Mouse (Mus musculus) urinary bladder, postnatal 25 days (tissue): Measurements from ENCODE around the gene Prkab1.

ENCODE experiments used
- DNase-seq: peaks from one replicate; pipeline ENCODE4 v3.0.0; 2022; ENCODE audit warnings: low spot score

The Prkab1 gene

GRCm38 (mm10) chr5:116024327-116024739 lies at the start of gene Prkab1:
TSS of gene Prkab1 (minus strand) at chr5:116024508.
- peak; percentile 87 for DNase-seq

- DNase-seq: no peak
Measured at GRCm38 (mm10) chr5:116069618-116070017, 45.3 kb upstream of the Prkab1 start.

GRCm38 (mm10) chr5:116052826-116053225 lies 28.5 kb upstream of the Prkab1 start:
- no peak for DNase-seq

GRCm38 (mm10) chr5:116052171-116052570 lies 27.9 kb upstream of the Prkab1 start:
- no peak for DNase-seq

GRCm38 (mm10) chr5:116049821-116050220 lies 25.5 kb upstream of the Prkab1 start:
- DNase-seq: no peak

GRCm38 (mm10) chr5:116048321-116048720 lies 24.0 kb upstream of the Prkab1 start:
- DNase-seq: no peak

- DNase-seq: no peak
Measured at GRCm38 (mm10) chr5:116046246-116046645, 21.9 kb upstream of the Prkab1 start.

GRCm38 (mm10) chr5:116045581-116045980 lies 21.3 kb upstream of the Prkab1 start:
- no peak for DNase-seq

- DNase-seq: no peak
Measured at GRCm38 (mm10) chr5:116042241-116042640, 17.9 kb upstream of the Prkab1 start.

- DNase-seq: no peak
Measured at GRCm38 (mm10) chr5:116039706-116040105, 15.4 kb upstream of the Prkab1 start.

- no peak for DNase-seq
Measured at GRCm38 (mm10) chr5:116037731-116038130, 13.4 kb upstream of the Prkab1 start.

GRCm38 (mm10) chr5:116036465-116036864 lies 12.2 kb upstream of the Prkab1 start:
- no peak for DNase-seq

- DNase-seq: peak; percentile 84
Measured at GRCm38 (mm10) chr5:116031190-116031577, 6.9 kb upstream of the Prkab1 start.

- no peak for DNase-seq
Measured at GRCm38 (mm10) chr5:116030566-116031189, 6.4 kb upstream of the Prkab1 start.

GRCm38 (mm10) chr5:116029071-116029470 lies 4.8 kb upstream of the Prkab1 start:
- DNase-seq: no peak

GRCm38 (mm10) chr5:116026561-116026960 lies 2.3 kb upstream of the Prkab1 start:
- DNase-seq: no peak

- DNase-seq: no peak
Measured at GRCm38 (mm10) chr5:116026107-116026506, 1.8 kb upstream of the Prkab1 start.

- no peak for DNase-seq
Measured at GRCm38 (mm10) chr5:116023821-116024284, 455 bp downstream of the Prkab1 start.

- no peak for DNase-seq
Measured at GRCm38 (mm10) chr5:116023251-116023661, 1.1 kb downstream of the Prkab1 start.

- DNase-seq: no peak
Measured at GRCm38 (mm10) chr5:116022658-116023200, 1.6 kb downstream of the Prkab1 start.

- no peak for DNase-seq
Measured at GRCm38 (mm10) chr5:116022131-116022530, 2.2 kb downstream of the Prkab1 start.

GRCm38 (mm10) chr5:116021552-116021951 lies 2.8 kb downstream of the Prkab1 start:
- no peak for DNase-seq

GRCm38 (mm10) chr5:116019371-116019770 lies 4.9 kb downstream of the Prkab1 start:
- DNase-seq: no peak

GRCm38 (mm10) chr5:116018784-116019183 lies 5.5 kb downstream of the Prkab1 start:
- no peak for DNase-seq
